Mouse (Mus musculus): ENCODE results near the gene Tmx4. TPM values are rescaled to one million over a fixed set of nuclear protein-coding genes. Genes with fewer than 3 reads are reported as not detected.

Tmx4 gene
- total RNA-seq, 2 experiments from 2014 or later = 86.4 to 90.8 TPM

DNA sequence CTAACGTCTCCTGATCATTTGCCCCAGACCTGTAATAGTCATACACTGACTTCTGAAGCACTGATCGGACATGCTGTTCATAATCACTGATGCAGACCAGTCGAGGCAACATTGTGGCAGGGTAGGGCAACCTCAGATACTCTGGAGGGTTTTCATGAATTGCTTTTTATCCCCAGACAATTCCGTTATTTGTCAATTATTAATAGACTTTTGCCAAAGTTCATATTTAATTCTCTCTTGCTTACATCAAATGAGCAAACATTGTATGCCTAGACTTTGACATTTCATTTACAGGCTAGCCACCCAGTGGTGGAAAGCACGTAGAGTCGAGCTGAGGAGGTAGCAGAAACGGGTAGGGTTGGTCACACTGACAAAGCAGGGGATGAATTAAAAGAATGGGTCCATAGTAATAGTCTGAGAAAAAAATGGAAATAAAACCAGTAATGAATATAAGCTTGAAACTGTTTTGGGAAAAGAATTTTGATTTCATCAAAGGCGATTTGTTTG is 89.7 kb downstream of the Tmx4 start, which contains the start of gene Hao1:
Gene Hao1, minus strand, starts transcription at position 148 of the 507 bp plus-strand sequence.
- DNase-seq = no peak

DNA sequence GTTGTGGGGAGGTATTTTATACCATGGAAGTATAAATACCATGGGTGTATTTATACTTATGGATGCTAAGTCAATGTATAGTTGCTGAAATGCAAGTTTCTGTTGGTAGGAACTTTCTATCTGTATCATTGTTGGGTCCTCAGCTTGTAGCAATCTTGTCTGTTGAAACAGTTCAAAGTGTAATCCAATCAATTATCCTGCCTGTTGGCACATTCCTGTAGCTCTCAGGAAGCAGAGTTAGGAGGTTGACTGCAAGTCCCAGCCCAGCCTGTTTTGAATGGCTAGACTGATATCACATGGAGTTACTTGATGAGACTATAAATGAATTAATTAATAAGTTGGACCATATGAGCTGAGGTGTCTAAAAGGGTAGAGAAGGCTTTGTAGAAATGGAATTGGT is 91.6 kb downstream of the Tmx4 start:
- DNase-seq = no peak

DNA sequence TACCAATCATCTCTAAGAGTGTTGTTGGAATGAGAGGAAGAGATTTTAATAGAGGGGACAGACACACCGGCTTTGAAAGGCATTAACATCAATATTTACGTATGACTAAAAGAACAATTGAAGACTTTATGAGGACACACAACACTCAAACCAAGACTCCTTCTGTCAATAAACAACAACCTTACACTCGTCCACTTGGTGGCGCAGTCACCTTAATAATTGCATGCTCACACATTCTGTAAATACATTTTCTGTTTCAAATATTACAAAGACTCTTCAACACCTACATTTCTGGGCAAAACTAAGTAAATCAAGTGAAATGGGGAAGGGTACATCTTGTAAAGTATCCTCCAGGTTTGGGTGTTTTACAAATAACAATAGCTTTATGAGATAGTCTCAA is 94.2 kb downstream of the Tmx4 start:
- DNase-seq = peak; percentile 70

DNA sequence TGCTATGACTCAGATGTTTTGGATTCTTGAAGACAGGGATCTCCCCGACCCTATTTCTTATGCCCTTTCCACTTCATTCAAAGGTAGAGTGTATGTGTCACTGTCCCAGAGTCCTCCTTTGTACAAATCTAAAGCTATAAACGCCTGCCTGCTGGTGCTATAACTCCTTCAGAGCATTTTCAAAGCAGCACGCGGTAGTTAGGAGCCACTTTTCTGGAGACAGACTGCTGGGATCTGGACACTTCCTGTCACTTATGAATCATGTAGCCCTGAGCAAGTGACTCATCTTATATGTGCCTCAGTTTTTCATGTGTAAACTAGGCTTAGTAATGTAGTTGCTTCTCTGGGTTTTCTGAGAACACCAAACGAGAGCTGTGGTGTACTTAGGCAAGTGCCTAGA is 98.8 kb downstream of the Tmx4 start:
- DNase-seq = no peak

DNA sequence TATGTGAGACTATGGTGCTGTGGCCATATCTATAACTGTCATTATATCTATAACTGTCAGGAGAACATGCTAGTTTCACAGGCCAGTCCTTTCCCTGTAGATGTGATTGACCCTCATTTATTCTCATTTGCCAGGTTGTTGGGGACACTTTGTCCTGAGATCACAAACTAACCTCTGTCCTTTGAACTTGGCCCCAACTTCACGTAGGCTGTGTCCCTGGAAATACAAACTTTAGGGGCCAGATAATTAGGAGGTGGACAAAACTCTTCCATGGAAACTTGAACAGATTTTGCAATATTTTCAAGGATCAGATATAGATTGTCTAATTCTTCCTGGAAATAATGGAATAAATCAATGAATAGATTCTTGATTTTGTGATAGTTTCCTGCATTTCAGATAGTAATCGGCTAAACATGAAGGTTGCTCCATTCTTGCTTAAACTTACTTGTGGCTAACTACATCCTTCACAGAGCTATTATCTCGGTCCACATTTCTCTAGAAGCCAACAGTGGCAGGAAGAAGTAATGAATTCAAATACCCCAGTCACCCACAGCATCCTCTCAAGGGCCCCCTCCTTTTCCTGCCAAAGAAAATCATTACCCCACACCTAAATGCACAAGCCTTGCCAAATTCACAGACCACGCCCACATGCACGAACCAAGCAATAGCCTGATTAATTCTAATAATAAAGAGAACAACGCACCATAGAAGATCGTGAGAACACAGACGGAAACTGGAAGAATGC is 99.5 kb downstream of the Tmx4 start:
- no peak for DNase-seq

Other genes starting within 250 kb of the Tmx4 start
- not detected for gene Hao1, start 89.8 kb downstream of the Tmx4 start, total RNA-seq (2021)
- gene Plcb1, start 141.9 kb upstream of the Tmx4 start, total RNA-seq (2021) = 1 to 10 TPM; 6.2 to 7.0 TPM

All from heart, postnatal 4 days (tissue).